Mouse (Mus musculus) thymus, postnatal 14 days (tissue): ENCODE data around the gene Nup93.
A peak's percentile ranks its signal among the peaks of the same experiment; 100 is the strongest.

Source experiments
- DNase-seq: peaks from one replicate; pipeline ENCODE4 v3.0.0; 2021

Gene Nup93

DNA sequence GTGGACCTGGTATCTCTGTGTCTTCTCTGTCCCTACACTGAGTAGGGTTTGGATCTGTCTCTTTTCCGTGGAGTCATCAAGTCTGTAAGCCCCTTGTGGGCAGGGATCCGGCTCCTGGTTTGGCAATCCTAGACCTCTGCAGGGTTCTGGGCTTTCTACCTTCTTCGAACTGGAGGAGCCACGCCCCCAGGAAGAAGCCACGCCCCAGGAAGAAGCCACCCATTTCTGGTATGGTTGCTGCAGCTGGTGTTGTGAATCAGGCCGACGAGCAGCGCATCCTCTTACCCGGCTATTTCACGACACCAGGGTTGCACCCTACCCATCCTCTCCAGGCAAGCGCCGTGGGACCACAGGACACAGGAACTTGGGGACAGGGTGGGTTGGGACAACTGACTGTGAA is 109.7 kb downstream of the Nup93 start:
- DNase-seq = peak; percentile 48

- no peak for DNase-seq
Measured at GRCm38 (mm10) chr8:94326016-94326415, 111.7 kb downstream of the Nup93 start.

- DNase-seq = no peak
Measured at GRCm38 (mm10) chr8:94328932-94329728, 114.8 kb downstream of the Nup93 start, which contains the start of gene Slc12a3. Gene Slc12a3, plus strand, starts transcription at chr8:94329201.

DNA sequence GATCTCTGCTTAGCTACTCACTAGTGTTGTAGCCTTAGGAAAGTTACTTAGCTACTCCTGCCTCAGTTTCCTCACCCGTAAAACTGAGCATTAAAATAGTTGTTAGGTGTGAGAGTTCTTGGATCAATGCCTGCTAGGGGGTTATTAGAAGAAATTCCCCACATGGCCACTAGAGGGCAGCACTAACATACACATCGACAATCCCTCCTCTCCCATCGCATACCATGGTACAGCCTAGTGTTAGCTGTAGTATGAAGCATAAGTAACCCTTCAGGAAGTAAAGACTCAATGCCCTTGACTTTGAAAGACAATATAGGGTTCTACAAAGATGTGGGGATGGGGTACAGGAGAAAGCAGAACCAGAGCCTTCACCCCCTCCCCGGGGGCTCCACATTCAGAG is 116.4 kb downstream of the Nup93 start:
- DNase-seq = peak; percentile 64

GRCm38 (mm10) chr8:94333345-94333744 is 119.0 kb downstream of the Nup93 start:
- peak; percentile 28 for DNase-seq

DNA sequence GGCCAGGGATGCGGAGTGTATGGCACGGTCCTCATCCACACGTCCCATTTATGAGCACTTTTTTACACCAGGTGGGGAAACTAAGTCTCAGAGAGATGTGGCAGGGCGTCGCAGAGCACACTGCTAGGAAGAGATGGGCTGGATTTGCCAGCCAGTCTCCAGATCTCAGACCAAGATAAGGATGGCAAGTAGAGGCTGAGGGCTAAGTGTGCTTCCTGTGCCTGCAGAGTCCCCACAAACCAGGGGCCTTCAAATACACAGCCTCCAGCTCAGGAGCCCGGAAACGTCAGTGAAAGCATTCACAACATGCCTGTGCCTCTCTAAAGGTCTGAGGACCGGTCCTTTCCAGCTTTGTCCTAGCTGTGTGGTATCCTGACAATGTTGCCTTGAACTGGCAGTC is 123.2 kb downstream of the Nup93 start:
- DNase-seq = no peak

DNA sequence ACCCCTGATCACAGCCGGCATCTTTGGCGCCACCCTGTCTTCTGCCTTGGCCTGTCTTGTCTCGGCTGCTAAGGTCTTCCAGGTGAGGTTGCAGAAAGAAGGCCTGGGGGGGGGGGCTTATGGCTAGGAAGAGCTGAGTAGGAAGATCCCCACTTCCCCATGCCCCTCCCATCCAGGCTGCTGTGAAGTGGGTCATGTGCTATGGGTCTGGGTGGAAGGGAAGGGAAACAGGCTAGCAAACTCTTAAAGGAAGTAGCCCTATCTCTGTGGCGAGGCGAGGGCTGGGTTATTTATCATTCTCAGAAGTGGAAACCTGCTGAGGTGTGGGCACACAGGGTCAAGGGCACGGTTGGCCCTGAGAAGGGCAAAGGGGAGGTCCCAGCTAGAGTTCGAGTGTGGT is 126.4 kb downstream of the Nup93 start:
- no peak for DNase-seq

DNA sequence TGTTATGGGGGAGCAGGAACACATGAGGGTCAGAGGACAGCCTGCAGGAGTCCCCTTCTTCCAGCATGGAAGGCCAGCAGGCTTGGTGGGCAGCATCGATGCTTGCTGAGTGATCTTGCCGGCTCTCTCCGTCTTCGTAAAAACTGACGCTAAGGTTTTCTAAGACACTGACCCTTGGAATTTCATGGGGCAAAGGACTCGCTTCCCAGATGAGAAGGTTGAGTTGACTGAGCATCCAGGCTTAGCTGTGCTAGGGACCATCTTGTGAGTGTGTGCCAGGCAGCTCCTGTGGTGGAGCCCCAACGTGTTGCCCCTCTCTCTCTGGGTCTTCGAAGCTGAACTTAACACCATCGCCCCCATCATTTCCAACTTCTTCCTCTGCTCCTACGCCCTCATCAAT is 128.3 kb downstream of the Nup93 start:
- no peak for DNase-seq

GRCm38 (mm10) chr8:94343290-94343689 is 128.9 kb downstream of the Nup93 start:
- peak; percentile 86 for DNase-seq

DNA sequence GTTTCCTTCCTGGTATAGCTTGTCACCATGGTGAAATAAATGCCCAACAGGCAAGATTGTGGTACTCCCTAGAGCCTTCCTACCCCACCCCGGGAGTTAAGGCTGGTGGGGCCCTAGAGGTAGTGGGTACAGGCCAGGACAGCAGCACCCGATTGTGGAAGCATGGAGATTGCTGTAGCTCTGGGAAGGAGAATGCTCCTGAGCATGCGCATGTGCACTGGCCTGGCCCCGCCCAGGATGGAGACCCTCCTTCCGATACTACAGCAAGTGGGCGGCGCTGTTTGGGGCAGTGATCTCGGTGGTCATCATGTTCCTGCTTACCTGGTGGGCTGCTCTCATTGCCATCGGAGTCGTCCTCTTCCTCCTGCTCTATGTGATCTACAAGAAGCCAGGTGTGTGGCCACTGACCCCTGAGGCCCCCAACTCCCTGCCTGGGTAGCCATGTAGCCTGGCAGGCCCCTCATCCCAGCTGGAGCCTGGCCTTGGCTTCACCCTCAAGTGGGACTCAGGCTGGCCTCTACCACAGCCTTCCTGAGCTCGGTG is 129.5 kb downstream of the Nup93 start:
- DNase-seq = no peak

- no peak for DNase-seq
Measured at GRCm38 (mm10) chr8:94345657-94346056, 131.3 kb downstream of the Nup93 start.

DNA sequence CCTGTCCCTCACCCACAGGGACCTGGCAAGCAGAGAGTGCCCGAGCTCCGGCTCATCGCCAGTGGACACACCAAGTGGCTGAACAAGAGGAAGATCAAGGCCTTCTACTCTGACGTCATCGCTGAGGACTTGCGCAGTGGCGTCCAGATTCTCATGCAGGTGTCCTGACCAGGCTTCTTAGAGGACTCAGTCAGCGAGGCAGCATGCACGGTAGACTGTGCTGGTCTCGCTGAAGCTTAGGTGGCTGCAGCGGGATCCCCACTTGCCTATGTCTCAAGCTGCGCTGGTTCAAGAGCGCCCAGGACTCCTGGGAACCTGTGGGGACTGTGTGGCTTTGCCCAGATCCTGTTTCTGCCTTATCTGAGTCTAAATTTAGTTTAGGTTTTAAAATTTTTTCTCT is 131.9 kb downstream of the Nup93 start:
- DNase-seq = no peak

DNA sequence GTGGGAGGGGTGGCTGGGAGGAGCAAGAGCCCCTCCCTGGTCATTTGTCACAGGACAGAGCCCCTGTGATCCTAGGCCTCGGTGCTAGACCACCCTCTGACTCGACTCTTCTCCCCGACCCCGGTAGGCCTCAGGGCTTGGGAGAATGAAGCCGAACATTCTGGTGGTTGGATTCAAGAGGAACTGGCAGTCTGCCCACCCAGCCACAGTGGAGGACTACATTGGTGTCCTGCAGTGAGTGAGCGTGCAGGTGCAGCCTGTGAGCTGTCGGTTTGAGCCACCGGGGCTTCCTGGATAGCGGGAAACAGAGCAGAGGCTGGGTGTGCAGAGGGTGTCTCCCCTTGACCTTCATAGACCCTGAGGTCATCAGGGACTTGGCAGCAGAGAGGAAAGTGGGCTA is 134.1 kb downstream of the Nup93 start:
- peak; percentile 46 for DNase-seq

GRCm38 (mm10) chr8:94354069-94354531 is 139.7 kb downstream of the Nup93 start:
- no peak for DNase-seq

- DNase-seq = peak; percentile 73
Measured at GRCm38 (mm10) chr8:94354571-94354970, 140.2 kb downstream of the Nup93 start.

GRCm38 (mm10) chr8:94357220-94357619 is 142.9 kb downstream of the Nup93 start:
- DNase-seq = no peak

GRCm38 (mm10) chr8:94358541-94358940 is 144.2 kb downstream of the Nup93 start:
- DNase-seq = no peak

DNA sequence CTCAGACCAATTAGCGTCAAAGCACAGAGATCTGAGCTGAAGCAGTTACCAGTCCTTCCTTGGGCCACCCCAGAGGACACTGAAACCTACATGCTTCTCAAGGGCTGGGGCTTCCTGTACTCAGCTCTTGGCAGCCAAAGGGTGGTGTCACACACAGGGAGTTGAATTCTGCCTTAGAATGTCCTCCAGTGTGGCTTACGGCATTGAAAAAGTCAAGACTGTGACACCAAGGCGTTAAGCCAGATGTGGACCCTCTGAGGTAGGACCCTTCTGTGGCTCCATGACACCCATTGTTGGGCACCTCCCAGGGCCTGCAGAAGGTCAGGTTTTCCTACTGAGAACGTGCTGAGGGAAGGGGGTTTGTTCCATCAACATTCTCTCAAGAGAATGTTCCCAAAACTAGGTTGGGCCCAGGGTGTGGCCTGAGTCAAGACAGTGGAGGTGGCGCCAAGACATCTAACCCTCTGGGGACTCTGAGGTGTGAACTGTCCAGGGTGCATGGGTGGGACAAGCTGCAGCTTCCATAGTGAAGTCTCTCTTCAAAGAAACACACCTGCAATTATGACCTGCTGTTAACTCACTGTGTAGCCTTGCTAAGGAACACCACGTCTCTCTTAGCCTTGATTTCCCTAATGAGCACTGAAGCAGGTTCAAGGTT is 147.5 kb downstream of the Nup93 start:
- DNase-seq = no peak

- DNase-seq = no peak
Measured at GRCm38 (mm10) chr8:94362607-94363239, 148.4 kb downstream of the Nup93 start.

DNA sequence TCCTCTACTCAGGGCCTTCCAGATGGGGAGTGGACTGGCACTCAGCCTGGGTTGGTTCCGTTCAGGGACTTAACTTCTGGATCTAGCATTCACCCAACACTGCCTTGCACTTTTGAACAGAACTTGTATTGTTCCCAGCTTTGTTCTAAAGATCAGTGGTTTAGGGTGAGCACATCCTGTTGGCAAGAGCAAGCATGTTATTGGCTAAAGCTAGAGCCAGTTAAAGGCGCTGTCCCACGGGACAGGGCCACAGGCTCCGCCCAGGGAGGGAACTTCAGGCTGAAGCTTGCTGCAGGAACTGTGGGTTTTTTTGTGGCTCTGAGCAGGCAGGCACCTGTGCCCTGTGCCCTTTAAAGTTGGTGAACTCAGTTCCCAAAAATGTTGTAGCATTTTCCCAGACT is 148.9 kb downstream of the Nup93 start:
- DNase-seq = peak; percentile 92

GRCm38 (mm10) chr8:94363906-94364305 is 149.5 kb downstream of the Nup93 start:
- peak; percentile 43 for DNase-seq

DNA sequence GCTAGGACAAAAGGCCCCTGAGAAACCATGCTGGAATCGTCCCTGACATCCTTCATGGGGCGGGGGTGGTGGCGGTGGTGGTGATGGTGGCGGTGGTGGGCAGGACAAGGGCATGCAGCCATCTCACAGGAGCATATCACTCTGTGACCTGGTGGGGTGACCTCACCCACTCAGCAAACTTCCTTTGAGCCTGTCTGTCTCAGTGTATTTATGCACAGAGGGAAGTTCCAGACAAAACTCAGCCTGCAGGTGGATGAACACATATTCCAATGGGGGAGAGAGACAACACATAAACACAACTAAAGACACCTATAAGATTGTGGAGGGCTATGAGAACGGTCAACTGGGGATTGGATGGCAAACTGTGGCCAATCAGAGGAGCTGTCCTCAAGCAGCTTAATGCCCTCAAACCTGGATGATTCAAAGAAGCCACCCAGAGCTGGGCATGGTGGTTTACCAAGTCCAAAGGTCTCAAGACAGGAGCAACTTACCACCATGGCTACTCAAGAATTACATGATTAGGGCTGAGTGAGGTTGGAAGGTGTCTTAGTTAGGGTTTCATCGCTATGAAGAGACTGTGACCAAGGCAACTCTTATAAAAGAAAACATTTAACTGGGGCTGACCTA is 150.4 kb downstream of the Nup93 start:
- peak; percentile 28 for DNase-seq

DNA sequence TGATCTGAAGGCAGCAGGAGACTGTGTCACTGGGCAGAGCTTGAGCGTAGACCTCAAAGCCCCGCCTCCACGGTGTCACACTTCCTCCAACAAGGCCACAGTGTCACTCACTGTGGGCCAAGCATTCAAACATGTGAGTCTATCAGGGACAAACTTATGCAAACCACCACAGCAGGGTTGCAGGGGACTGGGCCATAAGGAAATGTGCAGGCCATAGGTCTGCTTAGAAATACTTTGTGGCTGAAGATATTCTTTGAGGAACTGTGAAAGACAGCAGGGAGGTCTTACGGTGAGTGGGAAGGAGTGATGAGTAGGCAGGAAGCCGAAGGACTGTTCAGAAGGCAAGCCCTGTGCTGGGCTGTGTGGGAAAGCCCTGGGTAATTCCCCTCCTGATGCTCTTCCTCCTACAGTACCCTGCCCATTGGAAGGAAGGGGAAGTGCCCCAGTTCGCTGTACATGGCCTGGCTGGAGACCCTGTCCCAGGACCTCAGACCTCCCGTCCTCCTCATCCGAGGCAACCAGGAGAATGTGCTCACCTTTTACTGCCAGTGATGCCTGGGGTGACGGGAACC is 151.1 kb downstream of the Nup93 start:
- peak; percentile 83 for DNase-seq
